Mouse (Mus musculus): ENCODE measurements at regions not wholly inside any gene's neighbourhood (a gene's known extent, or its start where the extent isn't known, plus 50 kb on each side); places are given as distances from the start of the nearest gene placed in this dataset.

- Histone ChIP-seq H3K36me3 (no peaks in the 10 kb centered on the region), H3K4me1 (replicated peaks) (peaks cover 19% of the 10 kb centered on the region; the same call in 1 of the 2 replicates), H3K27me3 (ENCODE audit: insufficient read depth, poor library complexity, severe bottlenecking) (no peaks in the 10 kb centered on the region), H3K4me3 (no peak overlapping the region), H3K9me3 (no peaks in the 10 kb centered on the region), H3K27ac (no peak overlapping the region)
- 63% methylated on average over 4 of the region's 4 CpGs for WGBS
- DNase-seq (ENCODE audit: low spot score): no peak
Measured at GRCm38 (mm10) chr3:34593279-34593678, 56.9 kb upstream of the Sox2 start.

- no peak for DNase-seq (ENCODE audit: low spot score)
- no peaks in the 10 kb centered on the region for H3K27me3 ChIP-seq (ENCODE audit: insufficient read depth, poor library complexity, severe bottlenecking)
- no peak overlapping the region for H3K27ac ChIP-seq
- WGBS: 68% methylated on average over 8 of the region's 8 CpGs
- no peaks in the 10 kb centered on the region for H3K9me3 ChIP-seq
- peaks cover 32% of the 10 kb centered on the region for H3K4me1 ChIP-seq (replicated peaks)
- H3K36me3 ChIP-seq: no peaks in the 10 kb centered on the region
- no peak overlapping the region for H3K4me3 ChIP-seq
Measured at GRCm38 (mm10) chr3:34577896-34578530, 72.2 kb upstream of the Sox2 start.

- WGBS: 81% methylated on average over 6 of the region's 6 CpGs
- Histone ChIP-seq H3K27ac (no peak overlapping the region), H3K4me1 (replicated peaks) (peaks cover 41% of the 10 kb centered on the region)
Measured at GRCm38 (mm10) chr3:34577115-34577514, 73.1 kb upstream of the Sox2 start.

GRCm38 (mm10) chr3:34576159-34576558, 74.0 kb upstream of the Sox2 start:
- Histone ChIP-seq H3K27ac (no peak overlapping the region), H3K4me3 (no peak overlapping the region), H3K27me3 (ENCODE audit: insufficient read depth, poor library complexity, severe bottlenecking) (no peaks in the 10 kb centered on the region; the same call in 1 of the 2 replicates), H3K36me3 (peaks cover 7% of the 10 kb centered on the region; the same call in 1 of the 2 replicates), H3K4me1 (replicated peaks) (peaks cover 50% of the 10 kb centered on the region), H3K9me3 (no peaks in the 10 kb centered on the region)
- DNase-seq (ENCODE audit: low spot score): no peak
- WGBS: 44% methylated on average over 11 of the region's 11 CpGs

More at GRCm38 (mm10) chr3:34577115-34577514, 73.1 kb upstream of the Sox2 start:
- Histone ChIP-seq H3K27me3 (ENCODE audit: insufficient read depth, poor library complexity, severe bottlenecking) (no peaks in the 10 kb centered on the region; the same call in 1 of the 2 replicates), H3K36me3 (peaks cover 7% of the 10 kb centered on the region; the same call in 1 of the 2 replicates), H3K9me3 (no peaks in the 10 kb centered on the region), H3K4me3 (no peak overlapping the region)
- DNase-seq (ENCODE audit: low spot score): no peak

- H3K36me3 ChIP-seq: peaks cover 7% of the 10 kb centered on the region; the same call in 1 of the 2 replicates
- H3K4me3 ChIP-seq: no peak overlapping the region
- H3K4me1 ChIP-seq (replicated peaks): peaks cover 61% of the 10 kb centered on the region
- H3K9me3 ChIP-seq: no peaks in the 10 kb centered on the region
- H3K27me3 ChIP-seq (ENCODE audit: insufficient read depth, poor library complexity, severe bottlenecking): no peaks in the 10 kb centered on the region; the same call in 1 of the 2 replicates
- DNase-seq (ENCODE audit: low spot score): no peak
- 81% methylated on average over 9 of the region's 9 CpGs for WGBS
- 0 out of 2 replicates have a peak overlapping the region, but pooled peaks have one; percentile 23 for H3K27ac ChIP-seq
Measured at GRCm38 (mm10) chr3:34574711-34575350, 75.4 kb upstream of the Sox2 start.

- Histone ChIP-seq H3K27me3 (ENCODE audit: insufficient read depth, poor library complexity, severe bottlenecking) (no peaks in the 10 kb centered on the region; the same call in 1 of the 2 replicates), H3K9me3 (no peaks in the 10 kb centered on the region), H3K27ac (peak overlapping the region; percentile 78), H3K4me1 (replicated peaks) (peaks cover 71% of the 10 kb centered on the region), H3K36me3 (peaks cover 7% of the 10 kb centered on the region; the same call in 1 of the 2 replicates), H3K4me3 (no peak overlapping the region)
- no peak for DNase-seq (ENCODE audit: low spot score)
- 91% methylated on average over 7 of the region's 7 CpGs for WGBS
Measured at GRCm38 (mm10) chr3:34573312-34573711, 76.9 kb upstream of the Sox2 start.

- Histone ChIP-seq H3K9me3 (no peaks in the 10 kb centered on the region), H3K4me3 (no peak overlapping the region), H3K27me3 (ENCODE audit: insufficient read depth, poor library complexity, severe bottlenecking) (no peaks in the 10 kb centered on the region; the same call in 1 of the 2 replicates), H3K27ac (peak overlapping the region; percentile 78), H3K4me1 (replicated peaks) (peaks cover 84% of the 10 kb centered on the region), H3K36me3 (peaks cover 7% of the 10 kb centered on the region; the same call in 1 of the 2 replicates)
- no peak for DNase-seq (ENCODE audit: low spot score)
- WGBS: 82% methylated on average over 6 of the region's 6 CpGs
Measured at GRCm38 (mm10) chr3:34572081-34572480, 78.1 kb upstream of the Sox2 start.

- Histone ChIP-seq H3K9me3 (no peaks in the 10 kb centered on the region), H3K4me3 (no peak overlapping the region), H3K36me3 (peaks cover 7% of the 10 kb centered on the region; the same call in 1 of the 2 replicates), H3K4me1 (replicated peaks) (peaks cover 88% of the 10 kb centered on the region), H3K27me3 (ENCODE audit: insufficient read depth, poor library complexity, severe bottlenecking) (no peaks in the 10 kb centered on the region; the same call in 1 of the 2 replicates), H3K27ac (peak overlapping the region; percentile 78)
- 68% methylated on average over 9 of the region's 9 CpGs for WGBS
- peak; percentile 51 for DNase-seq (ENCODE audit: low spot score)
Measured at GRCm38 (mm10) chr3:34571630-34572029, 78.6 kb upstream of the Sox2 start.

GRCm38 (mm10) chr3:34569998-34570397, 80.2 kb upstream of the Sox2 start:
- no peaks in the 10 kb centered on the region; the same call in 1 of the 2 replicates for H3K27me3 ChIP-seq (ENCODE audit: insufficient read depth, poor library complexity, severe bottlenecking)
- WGBS: 65% methylated on average over 10 of the region's 10 CpGs
- peak; percentile 34 for DNase-seq (ENCODE audit: low spot score)
- peak overlapping the region; percentile 64 for H3K27ac ChIP-seq
- H3K36me3 ChIP-seq: peaks cover 7% of the 10 kb centered on the region; the same call in 1 of the 2 replicates
- peaks cover 93% of the 10 kb centered on the region for H3K4me1 ChIP-seq (replicated peaks)
- no peak overlapping the region for H3K4me3 ChIP-seq
- H3K9me3 ChIP-seq: no peaks in the 10 kb centered on the region

- H3K27me3 ChIP-seq (ENCODE audit: insufficient read depth, poor library complexity, severe bottlenecking): no peaks in the 10 kb centered on the region; the same call in 1 of the 2 replicates
- no peaks in the 10 kb centered on the region for H3K9me3 ChIP-seq
- peak; percentile 59 for DNase-seq (ENCODE audit: low spot score)
- H3K27ac ChIP-seq: peak overlapping the region; percentile 40; the same call in 1 of the 2 replicates
- H3K36me3 ChIP-seq: peaks cover 7% of the 10 kb centered on the region; the same call in 1 of the 2 replicates
- WGBS: 51% methylated on average over 6 of the region's 6 CpGs
- no peak overlapping the region for H3K4me3 ChIP-seq
- H3K4me1 ChIP-seq (replicated peaks): peaks cover 83% of the 10 kb centered on the region
Measured at GRCm38 (mm10) chr3:34568086-34568650, 82.0 kb upstream of the Sox2 start.

- H3K4me3 ChIP-seq: 0 out of 2 replicates have a peak overlapping the region, but pooled peaks have one; percentile 7
- H3K9me3 ChIP-seq: no peaks in the 10 kb centered on the region
- DNase-seq (ENCODE audit: low spot score): no peak
- no peaks in the 10 kb centered on the region; the same call in 1 of the 2 replicates for H3K36me3 ChIP-seq
- H3K27me3 ChIP-seq (ENCODE audit: insufficient read depth, poor library complexity, severe bottlenecking): no peaks in the 10 kb centered on the region; the same call in 1 of the 2 replicates
- 34% methylated on average over 4 of the region's 4 CpGs for WGBS
- H3K27ac ChIP-seq: peak overlapping the region; percentile 73
- H3K4me1 ChIP-seq (replicated peaks): peaks cover 73% of the 10 kb centered on the region
Measured at GRCm38 (mm10) chr3:34565386-34565785, 84.8 kb upstream of the Sox2 start.

- Histone ChIP-seq H3K36me3 (no peaks in the 10 kb centered on the region), H3K27me3 (ENCODE audit: insufficient read depth, poor library complexity, severe bottlenecking) (no peaks in the 10 kb centered on the region; the same call in 1 of the 2 replicates), H3K9me3 (no peaks in the 10 kb centered on the region), H3K4me1 (replicated peaks) (peaks cover 73% of the 10 kb centered on the region), H3K4me3 (peak overlapping the region; percentile 40), H3K27ac (peak overlapping the region; percentile 66)
- DNase-seq (ENCODE audit: low spot score): no peak
- 45% methylated on average over 8 of the region's 8 CpGs for WGBS
Measured at GRCm38 (mm10) chr3:34562893-34563292, 87.3 kb upstream of the Sox2 start.

Measured in hindbrain, embryonic 10.5 days (tissue).